Comparison of ENCODE assay signal across 15 mouse cellular contexts in genomic region chr5:65102641-65103042, GRCm38 (mm10). TPM values are rescaled to one million over a fixed set of nuclear protein-coding genes. Genes with fewer than 3 reads are reported as not detected.
DNase-seq lines count a peak whose midpoint lies in the region; ATAC-seq and TF ChIP-seq lines count a peak whose summit lies in the region.
"Had no signal": no experiment of that assay in that cellular context is flagged by ENCODE, and none has a peak within 500 bp of the region (broad histone marks: within the 10 kb centered on the region; RNA-seq: fewer than 3 reads in every experiment).

No protein-coding gene starts in this region.

- no peak for TF ChIP-seq POLR2A in small intestine, adult 2 months (IDR thresholded peaks at IDR 0.05; ENCODE audit: low read depth, low read length)

- peak overlapping the region; percentile 24 for H3K4me2 ChIP-seq in heart, embryonic 16.5 days (ENCODE audit: low read depth, low read length)
- H3K4me2 ChIP-seq in liver, embryonic 12.5 days: 0 out of 2 replicates have a peak overlapping the region, but pooled peaks have one; percentile 5

- no peak for ATAC-seq in heart, embryonic 16.5 days (replicated peaks; ENCODE audit: extremely low read depth, insufficient read depth, low FRiP score)
- no peak for ATAC-seq in liver, embryonic 12.5 days

- TF ChIP-seq CTCF in small intestine, adult 2 months (IDR thresholded peaks at IDR 0.05; ENCODE audit: extremely low read depth, insufficient read length, insufficient replicate concordance, low read depth, low read length): no peak

- 24% methylated on average over 10 of the region's 10 CpGs for WGBS in heart, embryonic 16.5 days
- 41% methylated on average over 10 of the region's 10 CpGs for WGBS in liver, embryonic 12.5 days (ENCODE audit: insufficient replicate concordance)
- WGBS in small intestine, adult 2 months: 47% methylated on average over 10 of the region's 10 CpGs

- no peak for DNase-seq in heart, adult 8-10 months (ENCODE audit: low spot score)
- DNase-seq in thymus, postnatal 0 days (ENCODE audit: low spot score): peak; percentile 22
- no peak for DNase-seq in thymus, postnatal 10 days (ENCODE audit: low spot score in 2 of 2)
- DNase-seq in cerebellum, adult 9-11 months: no peak
- no peak for DNase-seq in cerebellum, postnatal 25 days
- DNase-seq: adrenal gland, adult 8-10 months; cerebellum, adult 9-10 months; layer of hippocampus, adult 9-11 months; right cerebral cortex, postnatal 25 days; thymus, adult 2 months had no signal

- H3K36me3 ChIP-seq in heart, embryonic 16.5 days (ENCODE audit: control insufficient read depth, insufficient read depth): no peaks in the 10 kb centered on the region
- H3K36me3 ChIP-seq in liver, embryonic 12.5 days: no peaks in the 10 kb centered on the region
- no peaks in the 10 kb centered on the region for H3K36me3 ChIP-seq in small intestine, adult 2 months (ENCODE audit: control insufficient read depth, insufficient read depth, low read length)
- H3K36me3 ChIP-seq: G1E had no signal

- H3K4me3 ChIP-seq in heart, embryonic 16.5 days (ENCODE audit: low read length): no peak overlapping the region
- H3K4me3 ChIP-seq in liver, embryonic 12.5 days: no peak overlapping the region
- H3K4me3 ChIP-seq in small intestine, adult 2 months (ENCODE audit: low read depth, low read length): no peak overlapping the region

- no peaks in the 10 kb centered on the region for H3K9me3 ChIP-seq in heart, embryonic 16.5 days (replicated peaks; ENCODE audit: control insufficient read depth, low read length)
- no peaks in the 10 kb centered on the region for H3K9me3 ChIP-seq in liver, embryonic 12.5 days (replicated peaks)
- H3K9me3 ChIP-seq: G1E had no signal

- H3K27me3 ChIP-seq in heart, embryonic 16.5 days (ENCODE audit: control insufficient read depth, insufficient read depth, low read length): no peaks in the 10 kb centered on the region
- H3K27me3 ChIP-seq in liver, embryonic 12.5 days (replicated peaks): 0 out of 2 replicates have a peak, but pooled peaks cover 5% of the 10 kb centered on the region
- no peaks in the 10 kb centered on the region for H3K27me3 ChIP-seq in small intestine, adult 2 months (ENCODE audit: control insufficient read depth, insufficient read depth, low read length)

- H3K9ac ChIP-seq in heart, embryonic 16.5 days (ENCODE audit: low read length): 0 out of 2 replicates have a peak overlapping the region, but pooled peaks have one; percentile 18
- H3K9ac ChIP-seq in liver, embryonic 12.5 days: no peak overlapping the region

- peaks cover 18% of the 10 kb centered on the region for H3K4me1 ChIP-seq in heart, embryonic 16.5 days (ENCODE audit: control insufficient read depth, insufficient read depth, low read length)
- H3K4me1 ChIP-seq in liver, embryonic 12.5 days: peaks cover 26% of the 10 kb centered on the region
- peaks cover 4% of the 10 kb centered on the region; the same call in 1 of the 2 replicates for H3K4me1 ChIP-seq in small intestine, adult 2 months (ENCODE audit: control insufficient read depth, insufficient read depth, insufficient read length, low read length)

- H3K27ac ChIP-seq in heart, embryonic 16.5 days (ENCODE audit: low read length): no peak overlapping the region; the same call in 1 of the 2 replicates
- H3K27ac ChIP-seq in liver, embryonic 12.5 days: no peak overlapping the region
- H3K27ac ChIP-seq in small intestine, adult 2 months (ENCODE audit: insufficient read depth, low read depth, low read length): peak overlapping the region; percentile 49; the same call in 1 of the 2 replicates

RNA-seq across cellular contexts. Expression of gene Klhl5, which starts 4.7 kb away (rescaled TPM):
- 10.2 and 13.7 TPM in 2 replicates for polyA plus RNA-seq in heart, embryonic 16.5 days (2015; fragmentation: Nextera tagmentation; extraction: Ambion mirVana)
- 10 to 100 TPM; 13.0 to 16.0 (median 13.4) TPM for total RNA-seq in heart, adult 8-10 months (2022)
- polyA plus RNA-seq in thymus, postnatal 0 days (2015; fragmentation: Nextera tagmentation; extraction: Ambion mirVana): 9.6 and 10.1 TPM in 2 replicates
- polyA plus RNA-seq in liver, embryonic 12.5 days (2016; fragmentation: Nextera tagmentation; extraction: Ambion mirVana): 6.9 and 8.0 TPM in 2 replicates
- polyA plus RNA-seq in small intestine, adult 2 months (2012; rRNA removed): 4.6 and 6.6 TPM in 2 replicates

RNA-seq across cellular contexts. Expression of gene Tmem156, which starts 10.7 kb away (rescaled TPM):
- polyA plus RNA-seq in heart, embryonic 16.5 days (2015; fragmentation: Nextera tagmentation; extraction: Ambion mirVana): 0.26 and 0.71 TPM in 2 replicates
- under 1 TPM in 1 of 4 experiments, not detected in 3; 0.17 TPM for total RNA-seq in heart, adult 8-10 months (2022)
- polyA plus RNA-seq in thymus, postnatal 0 days (2015; fragmentation: Nextera tagmentation; extraction: Ambion mirVana): 8.5 and 11.4 TPM in 2 replicates
- polyA plus RNA-seq in liver, embryonic 12.5 days (2016; fragmentation: Nextera tagmentation; extraction: Ambion mirVana): 0.39 and 0.41 TPM in 2 replicates
- 0.23 and 0.29 TPM in 2 replicates for polyA plus RNA-seq in small intestine, adult 2 months (2012; rRNA removed)
- polyA plus RNA-seq: G1E; liver, adult 2 months had no signal
